Mouse (Mus musculus) kidney, adult 11 months (tissue): ENCODE data around the gene Cbfa2t2.

Source experiments
- DNase-seq: peaks from one replicate; pipeline ENCODE4 v3.0.0; 2022

Cbfa2t2 gene

GRCm38 (mm10) chr2:154426188-154426904 lies 9.9 kb upstream of the Cbfa2t2 start:
- no peak for DNase-seq

GRCm38 (mm10) chr2:154426905-154427852 lies 9.1 kb upstream of the Cbfa2t2 start:
- DNase-seq: no peak

GRCm38 (mm10) chr2:154427853-154428360 lies 8.4 kb upstream of the Cbfa2t2 start:
- peak; percentile 85 for DNase-seq

- DNase-seq: no peak
These were observed 5.7 kb upstream of the Cbfa2t2 start for GRCm38 (mm10) chr2:154430566-154430965.

GRCm38 (mm10) chr2:154432696-154433095 lies 3.6 kb upstream of the Cbfa2t2 start:
- DNase-seq: peak; percentile 38

GRCm38 (mm10) chr2:154433391-154433790 lies 2.9 kb upstream of the Cbfa2t2 start:
- DNase-seq: peak; percentile 74

- no peak for DNase-seq
These were observed 1.6 kb upstream of the Cbfa2t2 start for GRCm38 (mm10) chr2:154434690-154435089.

- peak; percentile 98 for DNase-seq
These were observed 214 bp upstream of the Cbfa2t2 start for GRCm38 (mm10) chr2:154436076-154436457.

GRCm38 (mm10) chr2:154437191-154437527 lies 878 bp downstream of the Cbfa2t2 start:
- DNase-seq: no peak

- DNase-seq: no peak
These were observed 4.2 kb downstream of the Cbfa2t2 start for GRCm38 (mm10) chr2:154440453-154440852.

- no peak for DNase-seq
These were observed 11.5 kb downstream of the Cbfa2t2 start for GRCm38 (mm10) chr2:154447821-154448220.

- no peak for DNase-seq
These were observed 12.4 kb downstream of the Cbfa2t2 start for GRCm38 (mm10) chr2:154448633-154449032.

- DNase-seq: no peak
These were observed 16.7 kb downstream of the Cbfa2t2 start for GRCm38 (mm10) chr2:154452951-154453350.

GRCm38 (mm10) chr2:154454099-154454498 lies 17.8 kb downstream of the Cbfa2t2 start:
- DNase-seq: no peak

- no peak for DNase-seq
These were observed 18.3 kb downstream of the Cbfa2t2 start for GRCm38 (mm10) chr2:154454605-154455004.

GRCm38 (mm10) chr2:154455776-154456175 lies 19.5 kb downstream of the Cbfa2t2 start:
- DNase-seq: no peak

GRCm38 (mm10) chr2:154456621-154457020 lies 20.3 kb downstream of the Cbfa2t2 start:
- DNase-seq: no peak

GRCm38 (mm10) chr2:154459262-154459661 lies 23.0 kb downstream of the Cbfa2t2 start:
- no peak for DNase-seq

GRCm38 (mm10) chr2:154459851-154460250 lies 23.6 kb downstream of the Cbfa2t2 start:
- peak; percentile 39 for DNase-seq

- no peak for DNase-seq
These were observed 27.4 kb downstream of the Cbfa2t2 start for GRCm38 (mm10) chr2:154463621-154464198.

GRCm38 (mm10) chr2:154465914-154466335 lies 29.6 kb downstream of the Cbfa2t2 start:
- DNase-seq: no peak

GRCm38 (mm10) chr2:154467139-154467538 lies 30.9 kb downstream of the Cbfa2t2 start:
- DNase-seq: no peak
